Mouse (Mus musculus) heart, adult 2 months (tissue): ENCODE measurements around the gene BC048403.

Source experiments
- CTCF ChIP-seq: fragments of 200-600 bp; IDR thresholded peaks from 2 replicates; pipeline ENCODE4 v1.8.1; 2022; ENCODE audit warnings: antibody characterized with exemption, mild to moderate bottlenecking, moderate library complexity
- EP300 ChIP-seq: fragments of 200-500 bp; IDR thresholded peaks from 2 replicates; pipeline ENCODE4 v1.6.1; 2011; ENCODE audit warnings: low read depth, low read length, control low read depth; ENCODE audit not compliant: insufficient read depth
- POLR2A ChIP-seq: fragments of 200-500 bp; IDR thresholded peaks from 2 replicates; pipeline ENCODE4 v1.6.1; 2011; ENCODE audit warnings: mild to moderate bottlenecking, low read depth, low read length, control low read depth; ENCODE audit not compliant: insufficient read depth

DNA sequence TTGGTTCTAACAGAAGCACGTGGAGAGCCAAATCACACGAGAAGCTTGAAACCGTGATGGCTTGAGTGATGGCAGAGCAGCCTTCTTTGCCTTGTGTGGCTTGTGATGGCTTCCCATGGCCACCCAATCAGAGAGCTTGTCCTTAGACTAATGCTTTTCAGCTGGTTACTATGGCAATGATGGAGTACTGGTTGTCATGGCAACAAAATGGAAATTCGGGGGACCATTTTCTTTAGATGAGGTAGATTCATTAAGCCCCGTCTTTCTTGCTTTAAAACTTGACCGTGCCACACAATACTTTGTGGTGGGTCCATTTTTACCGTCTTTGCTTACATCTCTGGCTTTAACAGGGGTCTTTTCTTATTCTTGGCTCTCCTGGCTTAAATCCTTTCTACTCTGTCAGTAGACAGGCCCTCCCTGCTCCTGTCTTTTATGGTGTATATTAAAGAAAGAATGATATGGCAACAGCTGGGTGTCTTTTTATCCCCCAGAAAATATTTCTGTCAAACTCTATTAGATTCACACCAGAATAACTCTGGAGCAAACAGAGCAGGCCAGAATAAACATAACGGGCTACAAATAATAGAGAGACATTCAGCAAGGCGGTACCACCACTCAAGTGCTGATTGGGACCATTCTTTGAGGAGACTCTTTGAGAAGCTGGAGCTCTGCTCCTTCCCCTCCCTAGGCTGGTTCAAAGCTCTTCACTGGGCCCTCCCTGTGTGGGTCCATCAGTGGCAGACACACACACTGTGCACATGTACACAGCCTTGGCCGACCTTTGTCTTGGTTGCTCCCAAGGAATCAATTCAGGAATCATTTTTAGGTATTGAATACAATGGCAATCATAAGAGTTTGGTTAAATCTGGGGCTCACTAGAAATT is 25.7 kb downstream of the BC048403 start:
- TF ChIP-seq POLR2A (no peak), CTCF (no peak), EP300 (no peak)
